Mouse (Mus musculus): ENCODE measurements around the gene Fgfr2.

The Fgfr2 gene

DNA sequence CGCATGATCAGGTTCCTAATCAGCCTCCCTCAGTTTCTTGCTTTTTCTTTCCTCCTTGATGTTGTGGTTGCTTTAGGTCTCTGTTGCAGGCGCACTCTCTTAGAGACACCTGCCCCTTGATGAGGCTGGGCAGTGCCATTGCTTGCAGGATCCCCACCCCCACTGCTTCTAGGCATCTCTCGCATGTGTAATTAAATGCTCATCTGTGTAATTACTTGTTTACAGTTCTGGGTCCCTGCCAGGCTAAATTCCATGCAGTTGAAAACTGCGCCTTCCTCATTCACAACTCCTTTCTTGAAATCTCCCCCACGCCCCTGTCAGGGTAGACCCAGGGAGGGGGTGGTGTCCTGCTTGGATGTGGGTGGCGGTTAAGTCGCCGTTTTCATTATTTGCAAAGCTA, 1380.0 kb downstream of the Fgfr2 start:
- no peak for DNase-seq

DNA sequence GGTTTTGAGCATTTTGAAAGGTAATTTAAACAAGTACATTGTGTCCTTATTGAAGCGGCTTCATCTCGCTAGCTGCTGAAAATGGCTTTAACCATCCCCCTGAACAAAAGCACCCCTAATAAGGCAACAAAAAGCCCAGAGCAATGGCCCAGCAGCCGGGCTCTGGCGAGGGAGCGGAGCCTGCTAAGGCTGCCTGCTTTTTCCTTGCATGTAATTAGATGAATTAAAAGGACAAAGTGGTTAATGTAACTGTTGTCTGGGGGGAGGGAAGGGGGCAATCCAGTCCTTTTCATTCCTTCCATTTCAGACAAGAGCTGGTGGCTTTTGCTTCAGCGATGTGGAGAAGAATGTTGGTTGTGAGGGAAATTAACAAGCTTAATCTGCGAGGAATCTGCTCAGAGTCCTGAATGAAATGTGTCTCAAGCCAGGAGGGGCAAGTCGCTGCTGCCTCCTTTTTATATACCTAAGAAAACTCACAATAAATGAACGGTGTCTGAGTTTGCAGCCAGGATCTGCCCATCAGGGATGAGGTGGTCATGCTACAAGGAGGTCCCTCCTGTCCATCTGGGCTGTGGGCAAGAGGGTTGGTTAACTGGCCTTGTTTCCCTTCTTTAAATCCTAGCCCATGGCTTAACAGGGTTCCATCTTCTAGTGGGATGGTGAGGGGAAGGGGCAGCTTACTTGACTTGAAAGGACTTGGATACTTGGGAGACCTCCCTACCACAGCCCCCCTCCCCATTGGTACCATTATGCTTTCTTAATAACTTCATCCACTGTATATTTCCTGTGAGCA, 1400.2 kb downstream of the Fgfr2 start:
- no peak for DNase-seq

DNA sequence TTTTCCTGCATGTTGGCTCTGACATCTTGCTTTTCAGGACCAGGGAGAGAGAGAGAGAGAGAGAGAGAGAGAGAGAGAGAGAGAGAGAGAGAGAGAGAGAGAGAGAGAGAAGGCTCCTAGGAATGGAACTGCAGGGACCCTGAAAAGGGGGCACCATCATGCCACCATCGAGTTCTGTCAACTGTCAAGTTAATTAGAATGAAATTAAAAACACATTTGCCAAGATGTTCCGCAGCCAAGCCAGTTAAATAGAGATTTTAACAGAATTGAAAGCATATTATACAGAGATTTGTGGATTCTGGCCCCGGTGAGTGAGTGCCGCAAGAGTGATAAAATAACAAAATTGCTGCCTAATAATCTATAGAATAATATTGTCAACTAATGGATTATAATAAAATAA, 1400.8 kb downstream of the Fgfr2 start:
- no peak for DNase-seq

DNA sequence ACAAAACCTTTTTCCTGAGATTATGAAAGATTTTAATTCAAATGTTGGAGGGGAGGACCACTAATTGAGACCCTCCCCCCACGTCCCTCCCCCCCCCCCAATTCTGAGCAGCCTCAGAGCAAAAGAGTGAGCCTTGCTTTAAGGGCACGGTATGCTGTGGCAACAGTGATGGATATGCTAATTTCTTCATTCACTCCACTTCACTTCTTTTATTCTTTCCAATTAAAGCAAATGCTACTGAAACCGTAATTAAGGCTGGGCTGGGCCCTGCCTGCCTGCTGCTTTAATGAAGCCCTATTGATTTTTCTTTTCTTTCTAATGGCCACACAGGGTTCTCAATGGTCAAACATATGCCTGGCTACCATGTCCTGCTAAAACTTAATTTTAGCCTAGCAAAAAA, 1404.9 kb downstream of the Fgfr2 start:
- DNase-seq, result no peak

DNA sequence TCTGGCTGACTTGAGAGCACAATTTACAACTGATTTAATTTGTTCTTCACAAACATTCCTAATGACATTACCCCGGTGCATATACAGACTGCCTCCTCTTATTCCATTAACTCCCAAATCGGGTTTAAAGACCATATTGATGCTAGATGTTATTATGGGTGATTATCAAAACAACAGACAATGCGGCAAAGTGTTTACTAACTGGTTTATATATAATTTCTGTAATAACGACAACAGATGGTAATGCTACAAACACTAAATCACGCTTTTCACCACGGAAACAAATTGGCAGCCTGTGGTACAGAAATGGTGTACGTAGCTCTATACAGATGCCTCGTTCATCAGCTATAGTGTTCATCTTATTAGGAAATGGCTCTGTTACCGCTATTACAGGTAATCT, 1410.1 kb downstream of the Fgfr2 start:
- no peak for DNase-seq

DNA sequence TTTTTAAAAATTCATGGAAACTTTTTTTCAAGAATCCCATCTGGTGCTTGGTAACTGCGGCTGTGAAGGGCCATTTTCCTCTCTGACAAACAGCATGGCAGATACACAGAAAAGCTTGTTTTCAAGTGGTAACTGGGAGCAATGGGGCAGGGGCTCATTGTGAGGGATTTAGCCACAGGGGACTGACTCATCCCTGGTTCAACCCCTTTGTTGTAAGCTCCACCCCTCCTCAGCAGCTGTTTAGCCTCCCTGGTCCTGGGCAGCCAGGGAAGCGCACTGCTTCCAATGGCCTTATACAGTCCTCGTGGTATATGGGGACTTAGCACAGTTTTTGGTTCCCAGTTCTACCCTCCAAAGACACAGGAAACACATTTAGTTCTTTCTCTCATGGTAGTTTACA, 1426.3 kb downstream of the Fgfr2 start:
- no peak for DNase-seq

DNA sequence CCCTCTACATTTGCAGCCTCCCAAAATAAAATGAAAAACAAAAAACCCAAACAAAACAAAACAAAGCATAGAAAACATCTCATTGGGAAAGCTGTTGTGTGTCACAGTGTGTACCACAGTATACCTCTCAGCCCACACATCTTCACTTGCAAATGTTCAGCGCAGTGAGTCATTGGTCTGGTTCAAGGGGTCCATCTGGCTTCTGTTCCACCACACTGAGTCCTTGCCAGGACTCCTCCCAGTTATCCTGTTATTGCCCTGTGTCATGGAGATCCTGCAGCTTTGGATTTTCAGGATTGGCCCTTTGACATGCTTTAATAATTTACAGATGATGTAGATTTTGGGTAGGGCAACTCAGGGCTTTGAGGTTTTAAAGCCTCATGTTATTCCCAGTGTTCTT, 1435.8 kb downstream of the Fgfr2 start:
- no peak for DNase-seq

DNA sequence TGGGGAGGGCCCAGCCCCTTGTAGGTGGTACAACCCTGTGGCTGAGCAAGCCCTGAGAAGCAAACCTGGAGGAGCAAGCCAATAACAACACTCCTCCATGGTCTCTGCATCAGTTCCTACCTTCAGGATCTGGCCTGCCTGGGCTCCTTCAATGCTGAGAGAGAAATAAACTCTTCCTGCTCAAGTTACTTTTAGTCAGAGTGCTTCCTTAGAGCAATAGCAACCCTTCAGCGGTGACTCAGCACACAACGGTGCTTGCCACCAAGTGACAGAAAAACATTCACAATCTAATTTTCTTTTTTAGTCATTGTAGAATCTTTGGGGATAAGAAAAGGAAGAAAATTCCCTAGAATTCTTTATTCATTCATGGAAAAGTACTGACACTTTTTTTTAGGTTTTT, 1446.0 kb downstream of the Fgfr2 start:
- DNase-seq, result no peak

DNA sequence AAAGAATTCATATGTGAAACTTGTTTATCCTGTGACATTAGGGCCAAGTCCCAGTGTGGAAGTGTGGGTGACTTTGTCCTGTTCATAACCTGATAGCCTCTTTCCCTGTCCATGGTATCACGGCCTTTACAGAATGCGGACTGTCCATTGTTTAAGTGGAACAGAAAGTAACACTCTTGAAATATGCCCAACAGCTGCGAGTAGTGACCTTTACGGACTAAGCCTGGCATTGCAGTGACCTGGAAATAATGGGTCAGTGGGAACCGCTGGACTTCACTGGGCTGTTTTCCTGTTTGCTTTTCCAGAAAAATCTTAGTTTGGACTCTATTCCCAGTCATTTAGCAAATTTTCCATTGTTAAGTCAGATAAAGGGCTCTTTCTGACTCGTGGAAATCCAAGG, 1452.6 kb downstream of the Fgfr2 start:
- no peak for DNase-seq

DNA sequence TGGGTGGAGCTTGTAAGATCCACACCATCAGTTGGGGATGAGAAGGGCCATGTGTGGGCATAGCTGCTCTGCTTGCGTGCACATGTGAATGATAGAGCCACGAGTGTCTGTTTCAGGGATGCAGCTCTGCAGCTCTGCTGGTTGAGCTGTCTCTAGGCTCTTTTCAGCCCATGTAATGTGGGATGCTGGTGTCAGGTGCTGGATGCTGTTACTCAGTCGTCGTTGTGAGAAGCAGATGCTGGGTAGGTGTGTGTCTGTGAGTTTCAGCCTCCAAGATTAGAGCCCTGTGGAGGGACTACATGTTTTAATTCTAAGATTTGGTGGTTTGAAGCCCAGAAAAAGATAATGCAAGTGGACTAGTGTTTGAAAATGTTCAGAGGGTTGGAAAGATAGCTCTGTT, 1453.8 kb downstream of the Fgfr2 start:
- DNase-seq, result no peak

DNA sequence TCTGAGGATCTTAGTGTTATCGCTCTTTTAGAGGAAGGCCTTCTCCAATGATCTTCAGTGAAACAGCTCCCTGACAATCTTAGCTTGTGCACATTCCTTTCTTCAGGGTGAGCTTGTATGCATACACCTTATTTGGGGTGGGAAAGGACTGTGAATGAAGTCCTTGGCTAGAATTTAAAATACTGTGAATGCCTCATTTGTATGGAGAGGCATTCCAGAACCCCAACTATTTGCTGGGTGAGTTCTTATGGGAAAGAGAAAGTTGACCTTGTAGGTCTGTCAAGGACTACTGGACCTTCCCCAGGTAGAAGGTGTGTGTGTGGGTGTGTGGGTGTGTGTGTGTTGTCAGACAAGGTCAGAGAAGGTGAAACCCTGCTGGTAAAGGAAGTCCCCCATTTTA, 1462.4 kb downstream of the Fgfr2 start:
- DNase-seq, result no peak

DNA sequence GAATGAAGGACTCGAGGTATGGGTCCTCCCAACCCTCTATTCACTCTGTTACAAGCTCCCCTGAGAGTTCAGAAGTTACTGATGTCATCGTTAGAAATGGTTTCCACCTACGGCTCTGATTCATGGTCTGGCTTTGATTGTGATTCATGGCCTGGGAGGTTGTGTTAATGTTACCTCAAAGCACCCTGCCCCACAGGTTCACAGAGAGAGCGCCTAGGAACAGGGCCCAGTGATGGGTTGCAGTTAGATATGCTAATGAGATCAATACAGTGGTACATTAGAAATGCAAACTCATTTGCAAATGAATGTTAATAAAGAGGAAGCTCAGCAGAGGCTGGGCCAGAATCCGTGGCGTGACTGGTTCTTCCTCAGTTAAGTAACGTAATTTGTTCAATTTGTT, 1467.1 kb downstream of the Fgfr2 start:
- DNase-seq, result no peak

DNA sequence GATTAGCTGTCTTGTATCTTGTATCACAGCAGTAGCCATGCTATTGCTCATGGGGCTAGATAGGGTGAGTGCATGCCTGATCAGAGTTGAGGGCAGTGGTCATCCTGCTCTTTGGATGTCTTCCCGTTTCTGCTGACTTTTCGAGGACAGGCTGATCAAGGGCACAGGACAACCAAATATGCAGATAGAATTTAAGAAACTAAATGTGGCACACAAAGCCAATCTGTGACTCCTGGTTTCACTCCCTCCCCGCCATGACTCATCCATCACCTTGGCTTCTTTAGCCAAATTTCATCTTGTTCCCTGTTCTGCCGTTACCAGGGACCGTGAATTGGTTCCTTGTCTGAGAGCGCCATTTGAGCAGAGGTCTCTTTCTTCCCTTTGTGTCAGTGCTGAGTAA, 1469.7 kb downstream of the Fgfr2 start:
- no peak for DNase-seq

DNA sequence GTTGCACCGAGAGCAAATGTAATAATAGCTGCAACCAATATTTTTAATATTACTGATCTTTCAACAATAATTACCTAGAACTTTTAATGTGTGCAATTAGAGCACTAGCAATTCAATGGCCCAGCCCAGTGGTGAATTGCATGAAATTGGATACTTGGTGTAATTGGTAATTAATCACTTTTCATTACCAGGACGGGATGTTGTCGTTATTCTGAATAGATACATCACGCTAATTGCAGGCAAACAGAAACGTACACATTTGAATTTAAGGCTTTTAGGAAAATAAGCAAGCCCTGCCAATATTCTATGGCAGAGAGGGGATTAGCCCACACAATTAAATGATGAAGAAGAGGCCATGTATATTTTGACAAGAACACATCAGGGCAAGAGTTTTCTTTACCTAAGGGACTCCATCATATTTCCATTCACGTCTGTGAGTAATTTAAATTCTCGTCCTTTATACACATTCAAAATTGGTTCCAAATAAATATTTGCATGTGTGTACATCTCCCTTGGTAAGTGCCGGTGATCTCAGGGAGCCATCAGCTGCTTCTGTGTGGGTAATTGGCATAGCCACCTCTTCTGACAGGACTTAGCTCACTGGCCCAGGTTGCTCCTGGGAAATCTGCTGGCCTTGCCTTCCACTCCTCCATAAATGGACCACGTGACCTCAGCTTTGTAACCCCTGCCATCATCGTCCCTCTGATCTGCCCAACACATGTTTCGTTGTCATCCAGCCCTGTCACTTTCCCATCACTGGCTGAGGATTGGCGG, 1471.0 kb downstream of the Fgfr2 start:
- no peak for DNase-seq

DNA sequence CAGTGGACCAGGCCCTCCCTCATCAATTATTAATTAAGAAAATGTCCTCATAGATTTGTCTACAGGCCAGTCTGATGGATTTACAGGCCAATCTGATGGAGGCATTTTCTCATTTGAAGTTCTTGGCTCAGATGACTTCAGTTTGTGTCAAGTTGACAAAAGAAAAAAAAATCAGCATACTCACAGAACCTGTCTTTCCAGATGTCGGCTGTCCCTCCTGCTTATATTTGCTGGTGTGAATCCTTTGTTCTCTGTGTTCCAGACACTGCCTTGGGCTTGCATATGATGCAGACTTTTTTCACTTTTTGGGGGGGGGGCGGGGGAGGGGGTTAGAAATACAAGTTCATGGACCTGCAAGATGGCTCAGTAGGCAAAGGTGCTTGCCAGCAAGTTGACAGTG, 1472.9 kb downstream of the Fgfr2 start:
- no peak for DNase-seq

DNA sequence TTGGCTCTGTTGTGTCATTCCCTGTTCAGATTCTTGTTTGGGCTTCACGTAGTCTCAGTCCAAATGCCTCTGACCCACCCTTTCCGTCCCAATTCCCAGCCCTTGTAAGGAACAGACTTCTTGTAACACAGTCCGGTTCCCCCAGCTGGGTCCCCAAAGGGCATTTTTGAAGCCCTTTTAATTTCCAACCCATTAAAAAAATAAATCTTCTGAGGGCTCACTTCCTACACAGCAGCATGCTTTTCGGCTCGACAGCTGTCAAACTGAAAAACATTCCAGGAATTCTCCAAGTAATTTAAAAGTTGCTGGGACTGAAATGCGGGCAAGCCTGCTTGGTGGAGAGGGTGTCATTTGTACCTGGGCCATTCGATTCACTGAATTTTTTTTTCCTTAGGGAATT, 1474.9 kb downstream of the Fgfr2 start:
- DNase-seq, result no peak

DNA sequence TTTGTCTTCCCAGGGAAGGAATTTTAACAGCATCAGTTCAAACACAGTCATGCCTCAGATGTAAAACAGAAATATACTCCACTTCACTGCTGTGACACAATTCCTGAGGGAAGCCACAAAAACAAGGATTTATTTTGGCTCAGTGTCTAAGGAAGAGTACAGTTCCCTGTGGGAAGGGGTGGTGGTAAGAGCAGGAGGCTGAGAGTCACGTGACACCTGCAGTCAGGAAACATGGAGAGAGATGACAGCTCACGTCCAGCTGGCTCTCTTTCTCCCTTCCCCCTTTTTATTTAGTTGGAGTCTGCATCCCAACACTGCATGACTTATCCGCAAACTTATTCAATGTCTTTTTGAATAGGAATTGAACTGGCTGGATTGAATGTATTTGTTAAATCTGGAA, 1475.6 kb downstream of the Fgfr2 start:
- DNase-seq, result no peak

DNA sequence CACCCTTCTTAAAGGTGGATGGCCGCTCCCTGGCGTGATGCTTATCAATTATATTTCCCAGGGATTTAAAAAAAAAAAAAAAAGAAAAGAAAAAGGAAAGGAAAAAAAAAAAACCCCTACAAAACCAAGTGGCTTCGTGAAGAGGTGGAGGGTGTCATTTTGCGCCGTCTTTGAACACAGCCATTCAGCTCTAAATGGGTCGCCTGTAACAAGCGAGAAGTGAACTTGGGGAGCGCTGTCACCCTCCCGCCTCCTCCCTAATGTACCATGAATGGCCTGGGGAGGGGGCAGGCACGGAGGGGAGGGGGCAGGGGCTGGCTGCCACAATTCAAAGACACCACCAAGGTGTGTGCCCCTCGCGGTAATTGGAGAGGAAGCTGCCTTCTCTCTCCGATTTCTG, 1478.6 kb downstream of the Fgfr2 start:
- no peak for DNase-seq

DNA sequence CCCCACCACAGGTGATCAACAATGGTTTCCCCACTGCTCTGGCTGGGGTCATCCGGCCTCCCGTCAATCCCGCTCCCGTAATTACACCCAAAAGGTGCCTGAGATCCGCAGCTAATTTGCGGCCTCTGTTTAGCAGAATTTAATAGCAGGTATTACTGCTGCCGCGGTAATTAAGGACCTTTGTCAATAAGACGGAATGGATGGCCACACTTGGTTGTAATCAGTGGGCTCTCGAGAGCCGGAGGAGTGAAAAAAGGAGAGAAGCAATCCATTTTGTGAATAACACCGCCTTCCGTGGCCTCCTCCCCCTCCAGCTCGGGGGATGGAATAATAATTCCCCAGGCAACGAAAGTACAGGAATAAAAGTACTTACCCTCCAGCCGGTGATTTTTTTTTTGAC, 1479.1 kb downstream of the Fgfr2 start:
- DNase-seq, result no peak

DNA sequence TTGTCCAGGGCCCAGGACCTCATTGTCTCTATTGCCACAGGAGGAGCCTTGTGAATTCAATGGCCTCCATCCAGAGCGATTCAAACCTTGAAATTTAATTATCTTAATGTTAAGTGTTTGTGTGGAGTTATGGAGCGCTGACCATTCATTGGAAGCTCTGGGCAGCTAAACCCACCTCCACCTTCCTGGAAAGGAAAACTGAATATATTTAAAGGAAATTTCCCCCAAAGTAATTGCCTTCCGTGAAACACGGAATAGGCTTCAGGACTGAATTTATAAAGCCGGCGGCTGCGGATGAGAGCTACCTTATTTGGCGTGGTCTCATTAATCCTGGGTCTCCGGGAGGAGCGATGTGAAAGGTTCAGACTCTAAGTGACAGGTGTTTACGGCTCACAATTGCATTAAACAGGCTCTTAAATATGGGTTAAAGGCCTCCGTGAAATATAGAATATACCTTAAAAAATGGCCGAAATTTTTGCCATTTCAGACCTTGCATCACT, 1479.8 kb downstream of the Fgfr2 start:
- no peak for DNase-seq

DNA sequence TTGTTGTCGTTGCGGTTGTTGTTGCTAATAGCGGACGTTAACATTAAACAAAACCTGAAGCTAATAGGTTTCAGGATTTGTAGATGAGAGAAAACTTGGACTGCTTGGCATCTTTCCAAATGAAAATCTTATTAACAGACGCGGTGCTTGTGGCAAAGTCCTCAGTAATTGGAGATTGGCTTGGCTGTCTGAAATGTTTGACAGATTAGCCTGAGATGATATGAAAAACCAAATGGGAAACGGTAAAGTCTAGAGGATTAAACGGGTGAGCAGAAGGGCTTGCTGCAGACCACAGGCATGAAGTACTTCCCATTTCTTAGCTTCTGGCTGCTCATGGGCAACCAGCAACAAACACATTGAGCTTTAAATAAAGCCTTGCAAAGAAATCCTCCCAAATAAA, 1493.6 kb downstream of the Fgfr2 start:
- no peak for DNase-seq

DNA sequence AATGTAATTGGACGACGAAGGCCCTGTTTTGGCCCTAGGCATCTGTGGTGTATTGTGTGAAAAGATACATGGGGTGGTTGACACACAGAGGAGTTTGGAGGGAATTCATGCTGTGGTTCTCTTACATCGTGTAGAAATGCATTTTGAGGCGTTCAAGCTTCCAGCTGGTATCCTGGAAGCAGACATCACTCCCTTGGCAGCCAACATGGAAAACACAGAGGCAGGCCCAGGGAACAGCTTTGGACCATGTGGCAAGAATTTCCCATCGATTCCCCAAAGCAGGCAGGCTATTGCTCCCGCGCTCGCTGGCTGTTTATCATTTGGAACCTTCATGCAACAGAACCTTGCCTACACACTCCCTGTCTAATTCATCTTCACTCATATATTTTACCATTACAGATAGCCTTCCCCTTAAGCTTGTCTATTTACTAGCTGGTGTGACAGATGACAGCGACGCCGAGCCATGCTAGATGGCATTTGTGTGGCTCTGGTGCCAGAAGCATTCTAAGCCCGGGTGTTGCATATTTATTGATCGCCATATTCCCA, 1494.2 kb downstream of the Fgfr2 start:
- no peak for DNase-seq

DNA sequence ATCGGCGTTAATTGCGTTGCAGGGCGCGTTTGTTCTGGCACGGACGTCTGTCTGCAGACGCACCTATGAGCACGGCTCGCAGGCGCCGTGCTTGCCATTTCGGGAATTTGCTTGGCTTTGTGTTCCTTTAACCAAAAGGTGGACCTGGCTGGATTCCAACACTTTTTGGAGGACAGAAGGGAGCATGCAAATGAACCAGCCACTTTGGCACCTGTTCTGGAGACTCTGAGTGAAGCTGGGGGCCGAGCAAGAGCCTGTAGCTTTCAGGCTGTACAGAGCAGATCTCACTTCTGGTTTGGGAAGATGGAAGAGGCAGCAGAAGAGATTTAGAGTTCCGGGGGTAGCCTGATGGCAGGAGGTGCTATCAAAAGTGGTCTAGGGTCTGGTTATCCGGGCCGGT, 1494.8 kb downstream of the Fgfr2 start:
- DNase-seq, result no peak

DNA sequence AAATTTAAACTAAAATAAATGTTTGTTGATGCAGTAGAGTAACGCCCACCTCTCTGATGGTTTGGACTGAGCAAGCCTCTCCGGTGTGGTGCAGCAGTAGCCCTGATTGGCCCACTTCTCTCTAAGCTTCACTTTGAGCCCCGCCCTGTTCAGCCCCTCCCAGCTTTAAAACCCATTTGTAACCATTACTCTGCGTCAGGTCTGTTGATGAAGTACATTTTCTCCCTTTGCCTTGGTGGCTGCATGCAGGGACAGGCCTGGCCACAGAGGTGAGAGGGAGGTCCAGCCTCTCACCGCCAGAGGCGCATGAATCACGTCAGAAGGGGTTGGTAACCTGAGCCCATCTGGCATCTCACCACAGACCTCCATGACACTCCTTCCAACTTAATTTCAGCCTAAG, 1513.5 kb downstream of the Fgfr2 start:
- no peak for DNase-seq
